Mouse (Mus musculus) ES-E14 (cell line): ENCODE measurements around the gene 1700025G04Rik.

Experiments used
- HCFC1 ChIP-seq: IDR thresholded peaks from 2 replicates; pipeline ENCODE4 v1.6.1; 2012; ENCODE audit warnings: low read length, inconsistent platforms, borderline replicate concordance; ENCODE audit not compliant: insufficient read depth
- ZNF384 ChIP-seq: IDR thresholded peaks from 2 replicates; pipeline ENCODE4 v1.6.1; 2012; ENCODE audit warnings: low read depth, low read length, inconsistent platforms

GRCm38 (mm10) chr1:152065527-152065926, 24.4 kb downstream of the 1700025G04Rik start:
- TF ChIP-seq HCFC1 (no peak), ZNF384 (no peak)
